Mouse (Mus musculus) kidney, postnatal 14 days (tissue): ENCODE data around the gene Ap5s1.

Source experiments
- DNase-seq: peaks from one replicate; pipeline ENCODE4 v3.0.0; 2022; ENCODE audit warnings: mixed read lengths

Ap5s1 gene

GRCm38 (mm10) chr2:131188311-131188710 is 18.6 kb upstream of the Ap5s1 start:
- no peak for DNase-seq

- DNase-seq: no peak
Observed at GRCm38 (mm10) chr2:131189521-131190309, 17.2 kb upstream of the Ap5s1 start.

DNA sequence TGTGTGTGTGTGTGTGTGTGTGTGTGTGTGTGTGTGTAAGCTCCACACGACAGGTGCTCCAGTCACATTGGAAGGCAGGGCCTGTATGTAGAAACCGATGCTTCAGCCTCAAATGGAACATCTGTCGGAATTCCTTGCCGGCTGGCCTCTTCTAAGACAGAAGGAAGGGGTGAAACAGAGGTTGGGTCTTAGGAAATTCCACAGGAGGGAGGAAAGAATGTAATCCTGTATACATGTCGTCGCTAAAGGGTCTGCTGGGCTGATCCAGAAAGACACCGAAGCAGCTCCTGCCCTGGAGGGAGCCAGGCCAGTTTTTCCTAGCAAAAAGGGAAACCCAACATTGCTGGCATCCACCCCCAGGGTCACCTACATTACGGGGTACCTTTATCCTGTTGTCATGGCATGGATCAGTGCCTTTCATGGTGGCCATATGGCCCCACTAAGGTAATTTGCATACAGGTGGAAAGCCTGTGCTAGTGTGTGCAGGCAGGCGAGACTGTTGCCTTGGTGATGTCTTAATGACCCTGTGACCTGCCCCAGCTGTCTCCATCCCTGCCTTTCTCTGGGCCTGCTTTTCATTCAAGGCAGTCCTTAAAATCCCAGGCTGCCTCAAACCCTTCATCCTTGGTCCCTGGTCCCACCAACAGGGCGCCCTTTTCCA is 16.4 kb upstream of the Ap5s1 start:
- DNase-seq: peak; percentile 66

DNA sequence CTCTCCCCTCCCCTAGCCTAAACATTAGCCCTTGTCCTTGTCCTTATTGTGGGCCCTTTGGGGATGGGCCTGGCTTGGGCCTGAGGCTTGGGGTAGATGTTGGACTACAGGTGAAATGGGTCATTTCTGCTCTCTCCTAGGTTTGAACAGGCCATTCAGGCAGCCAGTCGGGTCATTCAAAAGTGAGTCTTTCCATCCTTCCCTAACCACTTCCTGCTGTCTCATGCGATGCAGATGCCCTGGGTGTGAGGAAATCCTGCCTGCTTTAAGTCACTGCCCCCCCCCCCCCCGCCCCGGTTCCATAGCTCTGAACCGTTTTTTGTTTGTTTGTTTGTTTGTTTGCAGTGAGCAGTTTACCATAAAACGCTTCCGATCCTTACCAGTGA is 15.9 kb upstream of the Ap5s1 start:
- no peak for DNase-seq

GRCm38 (mm10) chr2:131196606-131197316 is 10.1 kb upstream of the Ap5s1 start:
- DNase-seq: no peak

- DNase-seq: no peak
Observed at GRCm38 (mm10) chr2:131200710-131201109, 6.2 kb upstream of the Ap5s1 start.

DNA sequence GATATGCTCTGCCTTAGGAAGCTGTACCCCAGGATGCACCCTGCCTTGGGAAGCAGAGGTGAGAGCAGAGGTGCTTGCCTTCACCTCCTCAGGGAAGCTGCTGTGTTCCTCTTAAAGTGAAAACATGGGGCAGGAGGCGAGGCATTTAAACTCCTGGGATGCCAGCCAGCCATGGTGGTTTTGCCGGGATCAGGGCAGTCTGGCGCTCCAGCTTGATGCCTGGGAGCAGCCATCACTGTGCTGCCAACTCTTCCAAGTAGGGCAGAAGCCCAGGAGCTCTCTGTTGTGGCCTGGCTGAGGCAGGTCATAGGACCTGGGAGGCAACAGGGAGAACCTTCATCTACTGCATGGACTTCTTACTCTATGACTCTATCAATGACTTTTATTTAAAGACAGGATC is 5.6 kb upstream of the Ap5s1 start:
- DNase-seq: no peak

DNA sequence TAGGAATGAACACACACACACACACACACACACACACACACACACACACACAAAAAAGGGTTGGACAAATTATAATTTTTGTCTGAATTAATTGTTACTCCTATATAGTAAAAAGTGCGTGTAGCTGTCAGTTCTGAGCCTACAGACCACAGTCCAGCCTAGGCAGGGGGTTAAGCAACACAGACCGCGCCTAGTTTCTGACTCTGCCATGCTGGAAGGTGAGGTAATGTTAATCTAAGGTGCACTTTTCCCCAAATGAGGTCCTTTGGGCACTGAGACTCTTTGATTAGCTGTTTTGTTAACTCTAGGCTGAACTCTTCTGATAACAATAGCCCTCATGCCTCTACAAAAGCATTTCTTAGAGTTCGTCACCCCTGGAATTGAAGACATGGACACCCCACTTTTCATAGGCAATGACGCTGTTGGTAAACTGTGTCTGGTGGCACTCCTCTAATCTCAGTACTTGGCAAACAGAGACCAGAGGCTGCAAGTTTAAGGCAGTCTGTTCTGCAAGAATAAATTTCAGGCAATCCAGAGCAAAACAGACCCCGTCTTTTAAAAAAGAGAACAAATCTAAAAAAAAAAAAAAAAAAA is 3.0 kb upstream of the Ap5s1 start:
- no peak for DNase-seq

- DNase-seq: peak; percentile 95
Observed at GRCm38 (mm10) chr2:131204410-131204981, 2.4 kb upstream of the Ap5s1 start.

DNA sequence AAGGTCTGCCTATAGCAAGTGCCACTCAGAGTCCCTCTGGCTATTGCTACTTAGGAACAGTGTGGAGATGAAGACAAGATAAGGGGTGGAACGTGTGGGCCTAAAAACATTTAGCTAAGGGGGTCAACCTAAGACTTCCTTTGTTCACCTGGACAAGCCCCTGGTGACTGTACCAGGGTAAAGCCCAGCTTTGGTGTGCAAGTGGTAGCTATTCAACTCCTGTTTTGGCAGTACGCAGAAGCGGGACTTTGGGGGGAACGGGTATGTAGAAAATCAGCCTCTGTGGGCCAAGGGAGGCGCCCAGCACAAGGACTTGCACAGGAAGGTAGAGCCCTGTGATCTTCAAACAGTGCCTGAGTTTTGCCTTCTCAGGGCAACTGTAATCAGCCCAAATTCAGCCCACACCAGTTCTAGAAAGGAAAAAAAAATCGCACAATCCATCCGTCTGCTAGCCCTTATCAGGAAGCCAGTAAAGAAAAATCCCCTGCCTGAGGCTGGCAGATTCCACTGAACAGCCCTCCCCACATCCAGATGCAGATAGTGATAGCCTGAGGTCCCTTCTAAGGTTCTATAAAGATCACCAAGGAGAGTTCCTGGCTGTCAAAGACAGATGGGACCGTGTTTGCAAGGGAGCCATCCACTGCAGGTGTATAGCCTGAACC is 1.2 kb upstream of the Ap5s1 start:
- no peak for DNase-seq

GRCm38 (mm10) chr2:131208356-131208755 is 1.5 kb downstream of the Ap5s1 start:
- DNase-seq: no peak

- peak; percentile 21 for DNase-seq
Observed at GRCm38 (mm10) chr2:131209125-131209795, 2.4 kb downstream of the Ap5s1 start.

GRCm38 (mm10) chr2:131209969-131210792 is 3.3 kb downstream of the Ap5s1 start:
- DNase-seq: peak; percentile 98

DNA sequence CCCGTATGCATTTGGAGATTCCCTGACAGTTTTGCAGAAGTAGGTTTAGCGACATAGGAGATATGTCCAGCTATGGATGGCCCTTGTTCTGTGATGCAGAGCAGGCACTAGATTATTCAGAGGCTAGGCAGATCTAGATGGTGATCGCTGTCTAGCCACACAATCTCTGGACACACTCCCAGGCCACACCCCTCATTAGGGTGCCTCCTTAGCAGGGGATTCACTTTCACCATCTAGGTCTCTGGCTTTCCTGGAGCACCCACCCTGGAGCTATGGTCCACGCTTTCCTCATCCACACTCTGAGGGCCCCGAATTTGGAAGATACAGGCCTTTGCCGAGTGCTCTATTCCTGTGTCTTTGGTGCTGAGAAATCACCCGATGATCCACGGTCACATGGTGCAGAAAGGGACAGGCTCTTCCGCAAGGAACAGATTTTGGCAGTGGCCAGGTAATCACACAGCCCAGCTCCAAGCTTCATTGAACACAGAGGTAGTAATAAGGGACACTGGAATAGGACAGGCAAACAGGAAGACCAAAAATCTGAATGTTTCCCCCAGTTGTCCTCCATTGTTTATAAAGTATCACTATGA is 4.2 kb downstream of the Ap5s1 start:
- peak; percentile 34 for DNase-seq

- DNase-seq: no peak
Observed at GRCm38 (mm10) chr2:131213773-131214172, 6.9 kb downstream of the Ap5s1 start.

- DNase-seq: peak; percentile 41
Observed at GRCm38 (mm10) chr2:131215941-131216858, 9.3 kb downstream of the Ap5s1 start.

- DNase-seq: no peak
Observed at GRCm38 (mm10) chr2:131220030-131220429, 13.2 kb downstream of the Ap5s1 start.

DNA sequence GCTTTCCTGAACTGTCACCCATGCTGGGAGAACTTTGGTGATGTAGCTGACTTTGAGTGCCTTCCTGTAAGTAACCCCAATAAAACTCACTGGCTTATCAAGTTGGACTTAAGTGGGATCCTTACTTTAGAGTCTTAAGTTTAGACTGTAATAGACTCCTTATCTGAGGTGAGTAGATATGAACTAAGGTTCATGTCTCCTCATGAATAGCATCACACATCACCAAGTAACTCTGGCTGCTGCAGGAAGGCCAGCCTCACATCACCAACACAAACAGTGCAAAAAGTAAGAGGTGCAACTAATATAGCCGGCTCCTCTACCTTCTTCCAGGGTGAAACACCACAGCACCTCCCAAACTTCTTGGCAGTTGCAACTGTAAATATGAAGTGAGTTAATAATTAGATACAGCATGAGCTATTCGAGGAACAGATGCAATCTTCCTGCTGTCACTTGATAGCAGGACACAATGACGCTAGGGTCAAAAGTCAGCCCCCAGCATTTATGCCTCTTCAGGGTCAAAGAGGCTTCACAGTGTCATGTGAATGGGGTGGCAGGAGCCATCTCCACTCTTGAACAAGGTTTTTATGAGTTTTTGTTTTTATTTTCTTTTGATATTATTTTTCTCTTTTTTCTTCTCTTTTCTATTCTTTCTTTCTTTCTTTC is 15.1 kb downstream of the Ap5s1 start:
- DNase-seq: no peak

GRCm38 (mm10) chr2:131222562-131222961 is 15.7 kb downstream of the Ap5s1 start:
- peak; percentile 32 for DNase-seq
